Mouse (Mus musculus) left cerebral cortex, adult 6 months (tissue): ENCODE measurements around the gene Cpne6. TPM values are rescaled to one million over a fixed set of nuclear protein-coding genes. Genes with fewer than 3 reads are reported as not detected.

Source experiments
- long read RNA-seq, 2 experiments: library from polyadenylated mRNA; unstranded; transcript quantifications; one replicate each; pipeline ENCODE4 v2.0.0; 2019 to 2020
- polyA plus RNA-seq: library from polyadenylated mRNA; unstranded; fragments of <200 nt; fragmentation: Nextera tagmentation; gene quantifications from 2 replicates; pipeline ENCODE4 v1.2.3, GENCODE M21; 2021

Cpne6 gene
- 154 and 195 TPM in 2 replicates for polyA plus RNA-seq
- long read RNA-seq, experiment 1, transcript Cpne6-203 (17 exons, 2,178 nt) = minor isoform, 5 of 589 reads
- long read RNA-seq, experiment 1, transcript Cpne6-201 (17 exons, 2,201 nt) = major isoform, 192 of 589 reads
- long read RNA-seq, experiment 1, partial matches to known transcripts = 316 of 589 reads
- long read RNA-seq, experiment 1, other reads (novel, unspliced or antisense) = 69 of 589 reads
- long read RNA-seq, experiment 2, transcript Cpne6-201 (17 exons, 2,201 nt) = major isoform, 19 of 140 reads
- long read RNA-seq, experiment 2, partial matches to known transcripts = 79 of 140 reads
- long read RNA-seq, experiment 2, other reads (novel, unspliced or antisense) = 41 of 140 reads

DNA sequence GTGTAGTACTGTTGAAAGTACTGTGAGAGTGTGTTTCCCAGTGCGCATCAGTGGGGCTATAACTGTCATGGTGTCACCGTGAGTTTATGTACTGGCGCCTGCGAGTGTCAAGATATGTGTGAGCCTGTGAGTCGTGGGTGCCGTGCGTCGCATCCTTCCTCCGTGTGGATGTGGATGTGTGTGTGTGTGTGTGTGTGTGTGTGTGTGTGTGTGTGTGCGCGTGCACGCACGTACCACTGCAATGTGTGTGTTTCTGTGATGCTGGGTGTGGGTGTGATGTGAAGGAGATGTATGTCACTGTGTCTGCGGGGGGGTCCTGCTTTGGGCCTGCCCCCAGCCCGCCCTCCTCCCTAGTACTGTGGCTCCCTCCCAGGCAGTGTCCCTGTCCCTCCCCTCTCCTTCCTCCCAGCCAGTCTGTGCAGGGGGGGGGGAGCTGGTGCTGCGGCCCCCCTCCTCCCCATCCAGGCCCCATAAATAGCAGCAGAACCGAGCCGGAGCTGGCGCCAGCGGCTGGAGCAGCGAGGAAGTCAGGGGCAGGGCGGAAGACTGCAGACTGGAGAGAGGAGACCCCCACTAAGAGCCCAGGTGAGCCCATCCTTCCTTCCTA is at the start of gene Cpne6:
Gene Cpne6 (plus strand): TSS at position 321 of the 607 bp plus-strand sequence.

DNA sequence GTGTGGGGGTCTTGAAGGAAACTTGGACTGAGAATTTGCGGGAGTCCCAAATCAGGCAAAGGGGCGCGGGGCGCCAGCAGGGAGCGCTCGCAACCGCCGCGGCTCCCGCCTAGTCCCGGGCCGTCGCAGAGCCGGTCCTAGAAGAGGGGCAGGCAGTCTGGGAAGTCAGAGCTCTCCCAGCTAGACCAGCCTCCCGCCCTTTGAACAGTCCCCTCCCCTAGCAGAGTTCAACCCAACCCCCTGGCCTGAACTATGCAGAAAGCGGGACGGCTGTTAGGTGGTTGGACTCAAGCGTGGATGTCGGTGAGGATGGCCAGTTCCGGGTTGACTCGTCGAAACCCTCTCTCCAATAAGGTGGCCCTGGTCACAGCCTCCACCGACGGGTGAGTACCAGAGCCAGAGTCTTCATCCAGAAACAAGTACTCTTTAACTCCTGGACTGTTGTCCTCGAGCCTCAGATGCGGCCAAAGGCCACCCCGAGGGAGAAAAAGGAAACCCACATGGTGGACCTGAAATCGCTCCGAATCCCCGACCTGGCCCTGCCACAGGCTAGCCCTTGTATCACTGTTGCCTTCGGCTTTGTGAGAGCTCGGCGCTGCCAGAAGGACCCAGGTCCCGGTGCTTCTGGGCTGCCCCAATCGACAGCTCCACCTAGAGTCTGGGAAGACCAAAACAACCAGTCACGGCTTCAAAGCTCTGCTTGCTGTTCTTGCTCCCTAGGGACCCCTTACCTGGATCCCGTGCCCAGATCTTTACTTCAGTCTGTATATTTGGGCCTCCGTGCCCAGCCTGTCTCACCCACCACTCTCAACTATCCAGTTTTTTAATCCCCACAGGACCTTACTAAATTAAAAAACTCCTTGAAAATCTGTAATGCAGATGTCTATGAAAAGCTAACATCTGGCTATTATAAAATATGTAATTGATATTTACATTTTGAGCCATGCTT is 31.3 kb upstream of the Cpne6 start, which contains the start of gene Dhrs4:
Gene Dhrs4 (plus strand): TSS at position 108 of the 949 bp plus-strand sequence.

DNA sequence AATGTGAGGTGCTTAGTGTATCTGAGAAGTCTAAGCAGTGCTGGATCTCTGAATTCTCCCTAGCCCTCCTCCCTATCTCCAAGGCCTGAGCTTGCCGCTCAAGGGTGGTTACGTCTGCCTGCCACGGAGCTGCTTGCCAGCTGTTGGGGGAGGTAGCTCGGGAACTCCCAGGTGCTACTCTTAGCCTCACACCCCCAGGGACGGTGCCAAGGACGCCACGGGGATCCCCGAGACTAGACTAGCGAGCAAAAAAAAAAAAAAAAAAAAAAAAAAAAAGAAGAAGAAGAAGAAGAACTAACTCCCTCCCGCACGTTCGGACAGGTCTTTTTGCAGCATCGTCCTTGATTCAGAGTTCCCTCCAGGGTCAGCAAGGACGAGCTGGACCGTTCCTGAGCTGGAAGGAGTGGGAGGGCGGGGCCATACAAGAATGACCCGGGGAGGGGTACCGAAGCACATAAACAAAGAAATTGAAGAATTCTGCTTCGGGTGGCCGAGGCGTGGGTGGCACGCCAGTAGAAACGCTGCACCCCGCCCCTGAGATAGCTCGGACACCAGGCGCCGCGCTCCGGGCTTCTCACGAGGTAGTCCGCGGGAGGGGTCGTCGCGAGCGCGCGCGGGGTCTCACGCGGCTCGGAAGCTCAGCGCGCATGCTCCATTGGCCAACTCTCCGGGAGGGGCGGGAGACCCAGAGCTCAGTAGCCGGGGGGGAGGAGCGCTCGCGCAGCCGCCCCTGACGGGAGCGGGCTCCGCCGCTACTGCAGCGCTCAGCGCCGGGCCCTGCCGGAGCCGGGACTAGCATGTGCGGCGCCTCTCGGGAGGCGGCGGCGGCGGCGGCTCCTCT is 19.7 kb upstream of the Cpne6 start, which contains the start of gene Carmil3:
Gene Carmil3 (plus strand): TSS at position 291 of the 841 bp plus-strand sequence.

DNA sequence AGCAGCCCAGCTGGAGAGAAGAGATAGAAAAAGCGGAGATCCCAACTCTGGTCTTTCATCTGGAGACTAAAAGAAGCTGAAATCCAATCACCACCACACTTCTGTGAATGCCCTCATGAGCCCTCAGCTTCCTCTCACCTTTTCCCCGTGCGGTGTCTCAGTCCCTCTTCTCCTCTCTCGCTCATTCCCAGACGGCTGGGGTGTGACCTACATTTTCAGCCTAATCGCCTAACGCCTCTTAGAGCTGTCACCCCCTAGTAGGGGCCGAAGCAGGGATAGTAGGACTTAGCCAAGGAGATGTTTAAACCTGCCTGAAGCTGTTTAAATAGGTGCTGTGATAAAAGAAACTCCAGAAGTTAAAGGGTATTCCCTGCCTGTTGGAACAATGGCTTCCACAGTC is 14.5 kb downstream of the Cpne6 start, which contains the start of gene Nrl:
Gene Nrl (minus strand): TSS at position 197 of the 400 bp plus-strand sequence.

DNA sequence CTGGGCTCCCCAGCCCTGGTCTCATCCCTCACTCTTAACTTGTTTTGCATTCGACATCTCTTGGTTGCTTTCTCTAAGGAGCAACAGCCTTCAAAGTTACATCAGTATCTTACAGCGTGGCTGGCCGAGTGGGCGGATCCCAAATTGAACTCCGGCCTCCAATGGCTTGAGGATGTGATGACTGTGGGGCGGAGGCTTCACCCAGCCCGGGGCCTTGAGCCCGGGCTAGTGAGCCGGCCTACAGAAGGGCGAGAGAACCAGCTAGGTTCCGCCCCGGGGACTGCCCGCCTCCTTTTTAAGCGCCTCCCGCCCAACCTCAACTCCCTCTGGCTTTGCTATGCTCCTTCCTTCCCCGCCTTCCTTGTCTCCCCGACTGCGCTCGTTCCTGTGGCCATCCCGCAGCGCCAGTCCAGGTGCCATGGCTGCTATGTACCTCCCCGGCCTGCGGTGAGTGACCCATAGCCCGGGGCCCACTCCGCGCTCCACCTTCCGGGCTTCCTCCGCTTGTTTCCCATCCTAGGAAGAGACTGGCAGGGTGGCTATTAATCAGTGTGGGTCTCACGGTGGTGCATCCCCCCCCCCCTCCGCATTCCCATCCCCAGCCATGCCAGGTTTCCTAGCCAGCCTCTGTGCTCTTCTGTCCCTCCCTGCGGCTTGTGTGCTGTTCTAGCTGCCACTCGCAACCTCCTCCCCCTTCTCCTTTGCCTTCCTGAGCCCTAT is 30.0 kb downstream of the Cpne6 start, which contains the start of gene Pck2:
Gene Pck2 (plus strand): TSS at position 200 of the 720 bp plus-strand sequence.

DNA sequence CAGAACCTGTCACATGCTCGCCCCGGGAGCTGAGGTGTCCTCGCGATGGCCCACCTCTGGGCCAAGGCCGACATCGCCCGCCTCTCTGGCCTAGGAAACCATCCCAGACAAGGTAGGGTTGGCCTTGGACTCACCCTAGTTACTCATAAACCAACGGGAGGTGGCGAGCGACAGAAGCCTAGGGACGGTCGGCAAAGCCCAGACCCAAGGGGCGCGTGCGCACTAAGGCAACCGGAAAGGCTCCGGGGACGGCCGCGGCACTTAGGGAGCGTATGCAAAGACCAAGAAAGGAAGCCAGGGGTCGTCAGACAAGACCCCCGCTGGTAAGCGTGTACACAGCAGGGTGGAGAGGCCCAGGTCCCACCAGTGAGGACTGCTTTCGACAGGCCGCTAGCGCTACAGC is 49.6 kb downstream of the Cpne6 start, which contains the start of gene Dcaf11:
Gene Dcaf11 (plus strand): TSS at position 208 of the 403 bp plus-strand sequence.

DNA sequence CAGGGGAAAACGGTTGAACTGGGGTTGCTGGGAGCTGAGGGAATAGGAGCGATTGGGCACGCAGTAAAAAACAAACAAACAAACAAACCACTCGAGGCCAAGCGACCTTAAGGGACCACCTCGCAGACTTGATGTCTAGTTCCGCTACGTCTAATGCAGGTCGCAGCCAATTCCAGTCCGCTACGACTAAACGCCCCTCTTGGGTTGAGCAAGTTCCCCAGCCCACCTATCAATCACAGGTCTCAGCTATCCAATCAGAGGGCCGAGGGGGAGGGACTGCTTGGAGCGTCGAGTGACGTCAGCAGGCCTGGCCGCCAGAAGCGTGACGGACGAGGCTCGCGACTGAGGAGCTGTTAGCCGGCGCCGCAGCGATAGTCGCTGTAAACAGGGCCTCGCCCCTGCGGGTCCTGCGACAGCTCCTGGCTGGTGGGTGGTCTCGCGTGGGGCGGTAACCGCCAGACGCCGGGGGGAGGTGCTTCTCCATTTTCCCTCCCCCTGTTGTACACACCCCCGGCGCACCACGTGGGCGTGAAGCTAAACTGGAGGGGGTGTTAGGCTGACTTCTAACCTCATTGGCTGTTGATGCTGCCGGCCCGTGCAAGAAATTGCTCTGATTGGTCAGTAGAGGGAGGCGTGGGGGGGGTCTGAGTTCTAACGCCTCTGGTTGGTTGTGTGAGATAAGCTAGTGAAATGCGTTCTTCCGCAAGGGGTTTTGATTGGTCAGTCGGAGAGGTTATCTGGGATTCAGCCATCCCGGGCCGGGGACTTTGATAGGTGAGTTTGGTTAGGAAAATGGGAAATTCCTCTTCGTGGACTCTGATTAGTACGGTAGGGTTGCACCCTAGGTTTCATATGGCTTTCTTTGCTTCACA is 50.2 kb downstream of the Cpne6 start, which contains the start of gene A730061H03Rik:
Gene A730061H03Rik (minus strand): TSS at position 205 of the 872 bp plus-strand sequence.

Other genes starting within 250 kb of the Cpne6 start
- gene Dhrs4, start 31.7 kb upstream of the Cpne6 start, polyA plus RNA-seq = 15.8 and 18.1 TPM in 2 replicates
- 1.8 and 2.5 TPM in 2 replicates for gene Carmil3, start 19.8 kb upstream of the Cpne6 start, polyA plus RNA-seq
- gene Nrl, start 14.5 kb downstream of the Cpne6 start, polyA plus RNA-seq = 0.05 TPM in 1 of 2 replicates, not detected in the other
- gene Pck2, start 29.8 kb downstream of the Cpne6 start, polyA plus RNA-seq = 19.1 and 25.6 TPM in 2 replicates
- gene Dcaf11, start 49.6 kb downstream of the Cpne6 start, polyA plus RNA-seq = 53.7 and 76.2 TPM in 2 replicates
- 0.48 TPM in 1 of 2 replicates, not detected in the other for gene A730061H03Rik, start 50.0 kb downstream of the Cpne6 start, polyA plus RNA-seq
- gene Fitm1, start 65.2 kb downstream of the Cpne6 start, polyA plus RNA-seq = not detected in 2 replicates
- 49.1 and 53.6 TPM in 2 replicates for gene Psme1, start 67.7 kb downstream of the Cpne6 start, polyA plus RNA-seq
- gene Emc9, start 74.9 kb downstream of the Cpne6 start, polyA plus RNA-seq = 112 and 145 TPM in 2 replicates
- 98.6 and 102 TPM in 2 replicates for gene Psme2, start 80.7 kb downstream of the Cpne6 start, polyA plus RNA-seq
- gene Rnf31, start 81.3 kb downstream of the Cpne6 start, polyA plus RNA-seq = 7.8 and 9.4 TPM in 2 replicates
- gene Irf9, start 93.1 kb downstream of the Cpne6 start, polyA plus RNA-seq = 4.2 and 4.3 TPM in 2 replicates
- gene Rec8, start 107.6 kb downstream of the Cpne6 start, polyA plus RNA-seq = 0.65 and 1.0 TPM in 2 replicates
- gene Ipo4, start 125.5 kb downstream of the Cpne6 start, polyA plus RNA-seq = 40.6 and 51.1 TPM in 2 replicates
- 0.55 TPM in 1 of 2 replicates, not detected in the other for gene Gm49378, start 127.5 kb downstream of the Cpne6 start, polyA plus RNA-seq
- gene Tm9sf1, start 133.4 kb downstream of the Cpne6 start, polyA plus RNA-seq = 24.9 and 28.7 TPM in 2 replicates
- 0.11 and 0.22 TPM in 2 replicates for gene Tssk4, start 139.7 kb downstream of the Cpne6 start, polyA plus RNA-seq
- 55.6 and 68.7 TPM in 2 replicates for gene Mdp1, start 150.1 kb downstream of the Cpne6 start, polyA plus RNA-seq
- 21.2 and 26.0 TPM in 2 replicates for gene Gmpr2, start 161.5 kb downstream of the Cpne6 start, polyA plus RNA-seq
- 603 and 676 TPM in 2 replicates for gene Nedd8, start 161.7 kb downstream of the Cpne6 start, polyA plus RNA-seq
- 12.0 and 12.5 TPM in 2 replicates for gene Tinf2, start 171.4 kb downstream of the Cpne6 start, polyA plus RNA-seq
- gene Tgm1, start 203.5 kb downstream of the Cpne6 start, polyA plus RNA-seq = not detected in 2 replicates
- 37.3 and 41.7 TPM in 2 replicates for gene Rabggta, start 211.8 kb downstream of the Cpne6 start, polyA plus RNA-seq
- gene Dhrs1, start 235.2 kb downstream of the Cpne6 start, polyA plus RNA-seq = 121 and 123 TPM in 2 replicates
- 7.6 and 7.7 TPM in 2 replicates for gene Nop9, start 235.2 kb downstream of the Cpne6 start, polyA plus RNA-seq
- gene Cideb, start 248.0 kb downstream of the Cpne6 start, polyA plus RNA-seq = 4.6 and 5.6 TPM in 2 replicates